Mouse (Mus musculus): Measurements from ENCODE around the gene Gnaz. TPM values are rescaled to one million over a fixed set of nuclear protein-coding genes. Genes with fewer than 3 reads are reported as not detected.

Gene Gnaz
- polyA plus RNA-seq, 2 experiments from 2014 or later, result not detected

DNA sequence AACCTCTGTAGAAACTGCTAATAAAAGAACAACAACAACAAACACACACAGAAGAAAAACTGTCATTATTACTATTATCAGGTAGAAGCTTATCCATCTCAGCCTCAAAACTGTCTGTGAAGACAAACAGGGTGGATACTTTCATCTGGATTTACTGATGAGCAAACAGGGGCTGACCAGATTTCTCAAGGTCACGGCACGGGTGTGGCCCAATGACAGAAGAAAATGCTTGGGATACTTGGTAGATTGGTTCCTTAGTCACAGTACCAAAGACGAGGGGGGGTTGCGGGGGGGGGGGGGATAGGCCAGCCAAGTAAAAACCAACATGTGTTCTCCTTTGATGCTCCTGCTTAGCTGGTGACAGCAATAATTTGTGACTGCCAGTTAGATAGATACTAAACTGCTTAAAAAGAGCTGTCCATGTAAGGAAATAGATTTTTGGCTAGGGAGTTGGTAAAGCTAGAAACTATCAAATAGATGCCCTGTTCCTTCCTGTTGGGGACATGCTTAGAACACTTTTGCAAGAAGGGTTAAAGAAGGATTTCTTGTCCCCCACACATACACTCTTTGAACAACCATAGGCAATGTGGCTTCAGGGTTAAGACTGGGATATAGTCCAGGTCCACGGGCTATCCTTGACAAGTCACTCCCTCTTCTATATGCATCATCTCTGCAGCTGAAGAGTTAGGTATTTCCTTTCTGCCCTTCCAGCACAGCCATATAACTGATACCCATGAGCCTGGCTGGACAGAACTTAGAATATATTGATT is 64.6 kb downstream of the Gnaz start:
- ATAC-seq, result no peak

DNA sequence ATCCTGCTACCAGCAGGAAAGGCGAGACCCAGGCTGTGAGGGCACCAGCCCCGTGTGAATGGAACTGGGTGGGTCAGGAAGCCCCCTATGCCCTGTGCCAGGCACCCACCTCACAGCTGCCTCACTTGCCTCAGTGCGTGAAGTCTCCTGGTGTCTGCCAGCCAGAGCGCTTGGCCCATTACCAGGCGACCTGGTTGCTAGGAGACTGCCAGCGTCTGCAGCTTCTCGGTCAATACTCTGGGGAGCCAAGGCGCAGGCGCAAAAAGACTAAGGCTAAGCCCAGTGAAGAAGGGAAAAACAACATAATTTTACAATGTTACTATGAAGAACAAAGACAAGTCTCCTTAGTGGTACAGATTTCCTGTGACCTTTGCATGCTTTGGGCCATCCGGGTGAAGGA is 65.4 kb downstream of the Gnaz start, which contains the start of gene Rsph14:
Gene Rsph14, minus strand, starts transcription at position 192 of the 400 bp plus-strand sequence.
- ATAC-seq, result no peak

GRCm38 (mm10) chr10:75036883-75037379 is 70.0 kb downstream of the Gnaz start, which contains the start of gene Rab36:
Rab36 (plus strand) TSS chr10:75037058.
- ATAC-seq, result peak; percentile 98

- ATAC-seq, result peak; percentile 44
Observed at GRCm38 (mm10) chr10:75042060-75042459, 75.1 kb downstream of the Gnaz start.

DNA sequence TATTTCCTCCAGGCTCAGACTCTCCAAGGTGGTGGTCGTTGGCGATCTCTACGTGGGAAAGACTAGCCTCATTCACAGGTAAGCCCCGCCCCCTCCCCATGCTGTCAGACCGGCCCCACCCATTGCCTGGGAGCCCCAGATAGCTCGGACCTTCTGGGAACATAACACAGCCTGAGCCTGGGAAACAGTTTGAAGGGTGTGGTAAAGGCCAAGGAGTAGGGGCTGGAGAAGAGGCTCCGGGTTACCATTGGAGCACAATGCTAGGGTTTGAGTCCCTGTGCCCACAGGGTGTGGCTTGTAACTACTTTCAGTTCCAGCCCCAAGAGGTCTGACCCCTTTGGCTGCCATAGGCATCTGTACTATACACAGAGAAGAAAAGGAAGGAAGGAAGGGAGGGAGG is 77.5 kb downstream of the Gnaz start:
- no peak for ATAC-seq

DNA sequence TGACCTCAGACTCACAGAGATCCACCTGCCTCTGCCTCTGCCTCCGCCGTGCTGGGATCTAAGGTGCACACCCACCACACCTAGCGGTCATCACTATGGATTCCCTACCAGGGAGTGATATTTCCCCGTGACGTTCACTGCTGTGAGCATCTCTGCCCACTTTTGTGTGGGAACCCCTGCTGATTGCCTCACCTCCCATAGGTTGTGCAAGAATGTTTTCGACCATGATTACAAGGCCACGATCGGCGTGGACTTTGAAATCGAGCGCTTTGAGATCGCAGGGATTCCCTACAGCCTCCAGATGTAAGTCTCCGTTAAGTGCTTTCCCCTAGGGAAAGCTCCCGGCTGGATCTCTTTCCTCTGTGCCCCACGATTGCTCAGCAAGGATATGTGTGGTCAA is 78.9 kb downstream of the Gnaz start:
- ATAC-seq, result no peak

- ATAC-seq, result no peak
Observed at GRCm38 (mm10) chr10:75048711-75049110, 81.7 kb downstream of the Gnaz start.

DNA sequence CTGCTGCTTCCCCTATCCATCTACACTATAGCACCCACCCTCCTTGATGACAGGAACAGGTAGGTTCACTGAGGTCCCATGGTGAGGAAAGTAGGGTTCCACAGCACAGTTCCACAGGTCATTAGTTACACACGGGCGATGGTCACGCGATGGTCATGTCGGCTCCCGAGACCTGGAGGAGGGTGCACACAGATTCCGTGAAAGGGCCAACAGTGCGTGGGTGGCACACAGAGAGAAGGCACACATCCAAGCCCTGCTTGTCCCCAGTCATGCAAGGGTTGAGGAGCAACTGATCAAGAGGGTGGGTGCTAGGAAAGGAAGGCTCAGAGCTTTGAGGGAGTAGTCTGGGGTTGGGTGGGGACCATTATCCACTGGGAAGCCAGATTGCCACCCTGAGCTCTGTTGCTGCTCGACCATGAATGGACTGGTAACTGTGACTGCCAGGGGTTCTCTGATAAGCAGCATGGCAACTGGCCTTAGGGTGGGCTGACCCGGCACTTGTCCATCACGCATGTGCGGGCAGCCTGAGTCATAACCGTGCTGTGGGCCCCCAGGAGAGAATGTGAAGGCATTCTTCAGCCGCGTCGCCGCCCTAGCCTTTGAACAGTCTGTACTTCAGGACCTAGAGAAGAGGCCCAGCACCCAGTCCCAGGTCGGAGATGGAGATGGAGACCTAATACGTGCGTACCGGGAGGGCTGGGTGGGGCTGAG is 84.5 kb downstream of the Gnaz start:
- no peak for ATAC-seq

DNA sequence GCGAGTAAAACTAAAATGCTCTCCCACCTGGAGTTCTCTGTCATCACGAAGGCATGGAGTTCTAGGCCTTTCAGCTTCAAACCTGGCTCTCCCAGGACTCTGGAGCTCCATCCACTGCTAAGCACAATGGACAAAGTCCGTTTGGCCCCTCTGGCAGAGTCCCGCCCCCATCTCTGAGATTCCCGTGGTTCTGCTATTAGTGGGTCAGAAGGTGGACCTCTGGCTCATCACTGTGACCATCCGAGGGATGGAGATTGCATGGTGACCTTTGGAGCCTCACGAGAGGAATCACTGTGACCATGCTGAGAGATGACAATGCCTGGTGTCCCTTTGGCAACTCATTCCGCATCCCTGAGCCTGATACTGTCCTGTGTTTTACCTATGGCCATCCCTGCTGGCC is 85.9 kb downstream of the Gnaz start:
- ATAC-seq, result no peak

DNA sequence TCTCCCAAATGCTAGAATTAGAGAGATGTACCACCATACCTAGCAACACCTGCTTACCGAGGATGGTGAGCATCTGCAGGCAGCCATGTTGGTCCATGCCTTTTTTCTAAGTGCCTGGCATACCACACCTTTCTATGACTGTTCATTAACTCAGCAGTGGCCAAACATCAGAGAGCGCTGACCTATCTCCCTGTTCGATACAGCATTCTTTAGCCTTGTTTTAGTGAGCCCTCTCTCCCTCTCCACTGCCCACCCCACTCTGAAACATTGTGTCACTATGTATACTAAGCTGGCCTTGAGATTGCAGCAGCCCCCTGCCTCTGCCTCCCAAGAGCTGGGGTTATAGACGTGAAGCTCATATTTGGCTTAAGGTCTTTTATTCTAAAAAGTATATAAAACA is 86.7 kb downstream of the Gnaz start:
- no peak for ATAC-seq

DNA sequence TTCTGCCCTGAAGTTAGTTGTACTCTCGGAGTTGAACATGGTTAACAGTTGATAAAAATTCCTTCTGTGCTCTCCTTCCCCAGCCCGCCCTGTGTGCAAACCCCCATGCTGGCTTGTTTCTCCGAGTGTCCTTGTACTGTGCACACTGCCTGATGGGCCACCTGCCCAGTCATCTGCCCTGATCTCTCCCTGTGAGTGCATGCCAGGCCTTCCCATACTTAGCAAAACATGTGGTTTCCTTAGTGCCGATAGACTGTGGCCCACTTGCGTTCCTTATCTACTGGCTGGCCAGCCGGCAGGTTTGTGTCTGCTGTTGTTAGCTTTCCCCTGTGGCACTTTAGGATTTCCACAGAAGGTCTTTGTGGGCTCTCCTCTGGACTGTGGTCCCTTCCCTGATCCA is 87.1 kb downstream of the Gnaz start:
- ATAC-seq, result no peak

DNA sequence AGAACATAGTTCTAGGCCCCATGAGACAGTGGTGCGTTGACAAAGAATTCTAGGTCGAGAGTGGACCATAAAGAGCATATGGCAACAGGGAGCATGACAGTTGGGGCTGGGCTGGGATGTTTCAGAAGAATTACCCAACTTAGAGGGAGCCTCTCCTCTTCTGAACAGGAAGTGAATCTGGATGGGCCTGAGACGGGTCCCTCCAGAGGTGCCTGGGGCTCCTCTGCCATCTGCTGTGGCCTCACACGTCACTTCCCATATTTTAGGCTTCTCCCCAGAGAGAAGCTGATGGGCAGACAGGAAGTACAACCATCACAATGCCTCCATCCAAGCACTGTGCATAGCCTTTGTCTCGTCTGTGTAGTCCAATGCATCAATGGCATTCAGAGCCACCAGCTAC is 88.7 kb downstream of the Gnaz start:
- no peak for ATAC-seq

DNA sequence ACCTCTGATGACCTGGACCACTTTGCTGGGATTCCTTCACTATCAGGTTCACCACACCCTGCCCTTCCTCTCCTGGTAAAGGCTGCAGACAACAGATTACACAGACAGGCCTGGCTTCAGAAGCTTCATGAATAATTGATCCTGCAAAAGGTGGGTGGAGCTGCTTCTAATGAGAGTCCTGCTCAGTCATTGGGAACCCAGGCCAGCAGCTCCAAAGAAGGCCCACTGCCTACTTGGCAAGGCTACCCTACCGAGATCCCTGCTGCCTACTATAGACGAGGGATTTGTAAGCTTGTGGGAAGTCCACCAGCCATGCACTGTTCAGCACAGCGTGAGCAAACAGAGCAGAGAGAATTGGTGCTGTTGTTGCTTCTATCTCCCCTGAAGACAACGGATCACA is 89.3 kb downstream of the Gnaz start:
- ATAC-seq, result no peak

DNA sequence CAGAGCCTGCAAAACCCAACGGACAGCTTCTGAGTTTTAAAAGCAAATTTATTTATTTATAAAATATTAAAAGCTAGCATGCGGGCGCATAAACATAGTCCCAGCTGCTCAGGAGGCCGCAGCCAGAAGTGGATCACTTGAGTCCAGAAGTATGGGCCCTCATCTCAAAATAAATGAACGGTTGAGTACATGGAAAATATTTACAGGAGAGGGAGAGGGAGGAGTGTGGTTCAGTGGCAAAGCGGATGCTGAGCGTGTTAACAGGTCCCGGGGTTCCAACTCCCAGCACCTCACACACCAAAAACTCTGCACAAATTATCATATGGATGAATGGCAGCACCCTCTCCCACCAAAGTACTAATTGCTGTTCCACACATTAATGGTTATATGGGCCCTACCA is 91.4 kb downstream of the Gnaz start:
- ATAC-seq, result no peak

DNA sequence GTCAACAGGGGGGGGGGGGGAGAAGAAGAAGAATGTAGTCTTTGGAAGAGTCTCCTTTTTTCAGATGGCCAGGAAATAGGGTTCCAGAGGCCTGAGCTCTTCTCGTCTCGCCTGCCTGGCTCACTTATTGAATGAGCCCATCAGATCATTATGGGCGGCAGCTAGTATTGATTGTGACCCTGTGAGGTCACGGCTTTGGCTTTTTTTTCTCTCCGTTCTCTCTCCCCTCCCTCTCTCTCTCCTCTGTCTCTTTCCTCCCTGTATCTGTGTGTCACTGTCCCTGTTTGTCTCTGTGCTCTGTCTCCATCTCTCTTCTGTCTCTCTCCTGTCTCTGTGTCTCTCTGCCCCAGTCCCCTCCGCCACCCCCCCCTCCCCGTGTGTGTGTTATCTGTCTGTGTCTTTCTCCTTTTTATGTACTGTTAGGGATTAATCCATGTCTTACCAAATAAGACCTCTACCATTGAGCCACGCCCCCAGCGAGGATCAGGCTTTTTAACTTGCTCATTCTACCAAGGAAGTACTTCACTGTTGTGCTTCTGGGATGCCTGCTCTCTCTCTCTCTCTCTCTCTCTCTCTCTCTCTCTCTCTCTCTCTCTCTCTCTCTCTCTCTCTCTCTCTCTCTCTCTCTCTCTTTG is 91.9 kb downstream of the Gnaz start:
- no peak for ATAC-seq

DNA sequence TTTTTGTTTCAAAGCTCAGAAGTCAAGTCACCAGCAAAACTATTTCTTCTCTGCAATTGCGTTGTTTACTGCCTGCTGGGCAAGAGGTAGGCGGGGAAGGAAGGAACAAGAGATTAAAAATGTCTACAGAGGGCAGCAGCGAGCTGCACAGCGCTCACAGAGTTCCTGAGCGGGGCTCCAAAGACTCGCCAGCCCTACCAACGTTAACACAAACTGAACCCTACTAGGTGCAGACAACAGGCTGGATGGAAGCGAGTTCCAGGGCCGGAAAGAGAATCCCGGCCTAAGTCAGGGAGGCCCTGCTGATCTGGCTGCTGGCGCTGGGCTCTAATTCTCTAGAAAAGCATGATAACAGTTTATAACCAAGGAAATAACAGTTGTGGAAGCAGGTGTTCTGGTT is 92.4 kb downstream of the Gnaz start:
- ATAC-seq, result peak; percentile 70

- peak; percentile 80 for ATAC-seq
Observed at GRCm38 (mm10) chr10:75060217-75060842, 93.4 kb downstream of the Gnaz start, which contains the start of gene Bcr. Bcr (plus strand) TSS chr10:75060592.

DNA sequence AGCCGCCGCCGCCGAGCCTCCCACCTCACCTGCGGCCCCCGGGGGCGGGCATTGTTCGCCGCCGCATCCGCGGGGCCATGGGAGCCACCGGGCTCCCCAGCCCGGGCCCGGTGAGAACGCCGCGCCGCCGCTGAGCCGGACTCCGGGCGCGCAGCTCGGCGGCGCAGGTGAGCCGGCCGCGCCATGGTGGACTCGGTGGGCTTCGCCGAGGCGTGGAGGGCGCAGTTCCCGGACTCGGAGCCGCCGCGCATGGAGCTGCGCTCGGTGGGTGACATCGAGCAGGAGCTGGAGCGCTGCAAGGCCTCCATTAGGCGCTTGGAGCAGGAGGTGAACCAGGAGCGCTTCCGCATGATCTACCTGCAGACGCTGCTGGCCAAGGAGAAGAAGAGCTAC is 93.9 kb downstream of the Gnaz start:
- ATAC-seq, result peak; percentile 21

GRCm38 (mm10) chr10:75061341-75062188 is 94.6 kb downstream of the Gnaz start:
- no peak for ATAC-seq

GRCm38 (mm10) chr10:75062189-75062561 is 95.2 kb downstream of the Gnaz start:
- no peak for ATAC-seq

GRCm38 (mm10) chr10:75062621-75063020 is 95.6 kb downstream of the Gnaz start:
- ATAC-seq, result no peak
